Mouse (Mus musculus) neural tube, embryonic 15.5 days (tissue): ENCODE data around the gene Ubald1. TPM values are rescaled to one million over a fixed set of nuclear protein-coding genes. Genes with fewer than 3 reads are reported as not detected.
A peak's percentile ranks its signal among the peaks of the same experiment; 100 is the strongest.

ENCODE experiments used
- ATAC-seq: fragments of 200-750 bp; cut with Nextera tagmentation; 2 replicates; pipeline ENCODE4 v1.8.0; 2017; ENCODE audit warnings: mild to moderate bottlenecking, moderate TSS enrichment, moderate library complexity; ENCODE audit not compliant: low FRiP score
- H3K27ac ChIP-seq: fragments of 300-500 bp; sonication (generic); replicated peaks from 2 replicates; pipeline ENCODE4 v1.5.1; 2015; ENCODE audit warnings: mild to moderate bottlenecking, inconsistent platforms
- H3K27me3 ChIP-seq: fragments of 300-500 bp; sonication (generic); replicated peaks from 2 replicates; pipeline ENCODE4 v1.6.1; 2015; ENCODE audit warnings: inconsistent platforms
- H3K36me3 ChIP-seq: fragments of 300-500 bp; sonication (generic); 2 replicates; pipeline ENCODE4 v1.6.1; 2015; ENCODE audit warnings: inconsistent platforms
- H3K4me1 ChIP-seq: fragments of 300-500 bp; sonication (generic); 2 replicates; pipeline ENCODE4 v1.6.1; 2015; ENCODE audit warnings: inconsistent platforms
- H3K4me2 ChIP-seq: fragments of 300-500 bp; sonication (generic); 2 replicates; pipeline ENCODE4 v1.6.1; 2015; ENCODE audit warnings: inconsistent platforms, mild to moderate bottlenecking, moderate library complexity
- H3K4me3 ChIP-seq: fragments of 300-500 bp; sonication (generic); replicated peaks from 2 replicates; pipeline ENCODE4 v1.5.1; 2015; ENCODE audit warnings: mild to moderate bottlenecking, inconsistent platforms
- H3K9ac ChIP-seq: fragments of 300-500 bp; sonication (generic); replicated peaks from 2 replicates; pipeline ENCODE4 v1.6.1; 2015; ENCODE audit warnings: mild to moderate bottlenecking, inconsistent platforms
- H3K9me3 ChIP-seq: fragments of 300-500 bp; sonication (generic); replicated peaks from 2 replicates; pipeline ENCODE4 v1.6.1; 2016; ENCODE audit warnings: inconsistent platforms
- WGBS: fragments of 180-500 bp; shearing (Covaris S2); methylation state at CpG from one replicate; pipeline ENCODE4 v1.1.7; 2015; ENCODE audit warnings: mixed read lengths; 5-methylcytosine and 5-hydroxymethylcytosine counted together
- polyA plus RNA-seq: library from polyadenylated mRNA; unstranded; fragments of >200 nt; fragmentation: Nextera tagmentation; extraction: Ambion mirVana; gene quantifications from 2 replicates; pipeline ENCODE4 v1.2.1, GENCODE M21; 2015

Gene Ubald1
- polyA plus RNA-seq, 1 experiment from 2014 or later: 66.0 TPM

- Histone ChIP-seq H3K4me3 (peak overlapping the region; percentile 89), H3K27me3 (no peaks in the 10 kb centered on the region), H3K27ac (peak overlapping the region; percentile 99), H3K4me1 (peaks cover 52% of the 10 kb centered on the region), H3K9me3 (no peaks in the 10 kb centered on the region), H3K4me2 (peak overlapping the region; percentile 83), H3K9ac (peak overlapping the region; percentile 81), H3K36me3 (peaks cover 19% of the 10 kb centered on the region)
- ATAC-seq: peak; percentile 31
- under 1% methylated on average over 53 of the region's 54 CpGs for WGBS
Measured at GRCm38 (mm10) chr16:4879101-4879707, 911 bp downstream of the Ubald1 start.

DNA sequence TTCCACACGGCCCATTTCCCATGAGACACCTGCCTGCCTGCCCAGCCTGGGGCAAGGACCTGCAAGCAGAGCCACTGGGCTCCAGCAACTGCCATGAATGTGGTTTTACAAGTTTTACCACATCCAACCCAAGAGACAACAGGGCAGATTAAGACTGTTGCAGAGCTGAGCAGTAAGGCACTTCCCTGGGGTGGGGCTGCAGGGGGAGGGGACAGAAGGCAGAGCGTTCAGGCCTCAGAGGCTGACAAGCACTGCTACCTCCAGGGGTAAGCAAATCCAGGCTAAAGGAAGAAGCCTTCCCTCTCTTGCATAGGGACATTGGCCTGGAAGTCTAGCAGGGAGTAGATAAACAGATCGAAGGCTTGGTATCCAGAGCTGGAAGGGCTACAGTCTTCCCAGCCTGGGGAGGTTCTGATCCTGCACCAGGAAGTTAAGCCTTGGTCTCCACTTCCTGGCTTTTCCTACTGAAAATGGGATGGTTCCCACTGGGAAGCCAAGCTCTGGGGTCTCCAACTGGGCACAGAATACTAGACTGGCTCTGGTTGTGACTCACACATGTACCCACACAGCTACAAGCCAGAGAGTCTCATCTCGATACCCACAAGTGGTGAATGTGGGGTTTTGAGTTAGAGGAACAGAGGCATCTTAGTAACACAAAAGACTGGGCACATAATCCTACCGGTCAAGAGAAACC is 1.8 kb downstream of the Ubald1 start:
- ATAC-seq: no peak
- peak overlapping the region; percentile 83 for H3K4me2 ChIP-seq
- WGBS: 28% methylated on average over 5 of the region's 5 CpGs
- H3K27ac ChIP-seq: peak overlapping the region; percentile 99
- peaks cover 21% of the 10 kb centered on the region for H3K36me3 ChIP-seq
- H3K4me1 ChIP-seq: peaks cover 52% of the 10 kb centered on the region
- no peaks in the 10 kb centered on the region for H3K27me3 ChIP-seq
- H3K4me3 ChIP-seq: peak overlapping the region; percentile 89
- peak overlapping the region; percentile 81 for H3K9ac ChIP-seq
- H3K9me3 ChIP-seq: no peaks in the 10 kb centered on the region

DNA sequence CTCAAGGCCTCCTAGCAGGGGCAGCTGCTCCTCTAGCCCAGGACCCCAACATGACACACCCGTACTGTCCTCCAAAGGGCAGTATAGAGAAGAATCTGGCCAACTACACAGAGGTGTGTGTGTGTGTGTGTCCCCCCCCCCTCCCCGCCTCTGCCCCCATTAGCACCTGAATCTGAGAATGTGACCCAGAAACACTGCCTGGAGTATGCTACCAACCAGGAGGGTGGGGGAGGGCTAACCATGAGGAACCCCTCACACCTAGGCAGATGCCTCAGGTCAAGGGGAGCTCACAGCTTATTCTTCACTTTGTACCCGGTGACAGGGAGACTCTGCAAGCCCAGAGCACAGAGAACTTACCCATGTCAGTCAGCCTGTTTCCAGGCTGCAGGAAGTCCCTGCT is 2.4 kb downstream of the Ubald1 start:
- Histone ChIP-seq H3K27ac (0 out of 2 replicates have a peak overlapping the region, but pooled peaks have one; percentile 99), H3K4me3 (peak overlapping the region; percentile 89), H3K4me1 (peaks cover 52% of the 10 kb centered on the region), H3K9ac (peak overlapping the region; percentile 81), H3K36me3 (peaks cover 21% of the 10 kb centered on the region), H3K4me2 (peak overlapping the region; percentile 83), H3K9me3 (no peaks in the 10 kb centered on the region), H3K27me3 (no peaks in the 10 kb centered on the region)
- no peak for ATAC-seq
- 87% methylated on average over 3 of the region's 3 CpGs for WGBS

- H3K27me3 ChIP-seq: no peaks in the 10 kb centered on the region
- peak overlapping the region; percentile 81; the same call in 1 of the 2 replicates for H3K9ac ChIP-seq
- 88% methylated on average over 4 of the region's 4 CpGs for WGBS
- no peak overlapping the region for H3K4me3 ChIP-seq
- peaks cover 51% of the 10 kb centered on the region for H3K4me1 ChIP-seq
- H3K9me3 ChIP-seq: no peaks in the 10 kb centered on the region
- no peak for ATAC-seq
- no peak overlapping the region for H3K27ac ChIP-seq
- peak overlapping the region; percentile 83 for H3K4me2 ChIP-seq
- peaks cover 21% of the 10 kb centered on the region for H3K36me3 ChIP-seq
Measured at GRCm38 (mm10) chr16:4877195-4877594, 2.9 kb downstream of the Ubald1 start.

DNA sequence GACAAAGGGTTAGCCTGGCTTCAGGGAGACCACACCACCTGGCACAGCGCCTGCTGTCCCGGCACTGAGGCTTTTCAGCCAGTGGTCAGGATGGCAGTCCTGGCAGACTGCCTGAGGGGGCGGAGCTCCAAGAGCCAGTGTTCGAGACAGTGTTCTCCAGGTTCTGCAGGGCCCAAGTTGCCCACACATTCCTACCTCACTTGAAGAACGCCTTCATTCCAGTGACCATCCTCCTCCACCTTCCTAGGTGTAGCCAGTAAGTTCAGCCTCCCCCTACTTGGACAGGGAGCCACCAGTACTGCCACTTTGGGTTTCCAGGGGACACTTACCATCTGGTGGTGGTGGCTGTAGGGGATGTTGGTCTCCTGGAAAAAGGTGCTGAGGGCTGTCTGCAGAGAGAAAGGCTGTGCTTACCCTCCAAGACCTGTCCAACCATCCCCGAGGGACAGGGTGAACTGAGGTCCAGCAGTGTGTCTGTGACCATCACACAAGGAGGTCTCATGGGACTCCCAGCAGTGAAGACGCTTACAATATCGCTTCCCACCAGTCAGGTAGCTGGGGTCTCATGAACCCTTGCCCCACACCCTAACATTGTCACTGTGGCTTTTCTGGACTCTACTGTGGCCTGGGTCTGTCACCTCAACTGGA is 4.0 kb downstream of the Ubald1 start:
- H3K27me3 ChIP-seq: no peaks in the 10 kb centered on the region
- 70% methylated on average over 8 of the region's 8 CpGs for WGBS
- H3K4me1 ChIP-seq: peaks cover 40% of the 10 kb centered on the region
- H3K4me2 ChIP-seq: no peak overlapping the region
- ATAC-seq: no peak
- no peaks in the 10 kb centered on the region for H3K9me3 ChIP-seq
- H3K27ac ChIP-seq: 0 out of 2 replicates have a peak overlapping the region, but pooled peaks have one; percentile 11
- peaks cover 21% of the 10 kb centered on the region for H3K36me3 ChIP-seq
- no peak overlapping the region for H3K9ac ChIP-seq
- no peak overlapping the region for H3K4me3 ChIP-seq

GRCm38 (mm10) chr16:4875198-4876032 is 4.7 kb downstream of the Ubald1 start:
- no peaks in the 10 kb centered on the region for H3K27me3 ChIP-seq
- H3K9ac ChIP-seq: no peak overlapping the region
- peaks cover 37% of the 10 kb centered on the region for H3K4me1 ChIP-seq
- H3K4me2 ChIP-seq: no peak overlapping the region
- WGBS: 81% methylated on average over 22 of the region's 23 CpGs
- H3K4me3 ChIP-seq: no peak overlapping the region
- no peaks in the 10 kb centered on the region for H3K9me3 ChIP-seq
- H3K27ac ChIP-seq: 0 out of 2 replicates have a peak overlapping the region, but pooled peaks have one; percentile 11
- no peak for ATAC-seq
- H3K36me3 ChIP-seq: peaks cover 21% of the 10 kb centered on the region

DNA sequence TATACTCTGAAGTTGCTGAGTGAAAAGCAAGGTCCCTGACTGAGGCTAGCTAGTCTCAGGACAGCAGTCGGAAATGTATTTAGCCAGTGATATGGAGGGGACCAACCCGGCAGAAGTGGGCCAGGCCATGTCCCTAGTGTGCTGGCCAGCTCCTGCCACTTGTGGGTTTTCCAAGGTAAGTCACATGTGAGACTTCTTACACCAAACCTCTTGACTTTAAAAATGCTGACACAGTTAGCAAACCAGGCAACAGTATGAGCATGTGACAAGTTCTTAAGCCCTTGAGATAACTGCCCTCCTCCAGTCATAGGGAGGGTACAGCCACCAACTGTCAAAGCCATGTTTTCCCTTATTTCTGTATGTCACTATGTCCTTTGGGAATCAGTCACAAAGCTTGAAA is 8.2 kb downstream of the Ubald1 start:
- Histone ChIP-seq H3K4me2 (no peak overlapping the region), H3K9ac (no peak overlapping the region), H3K4me3 (no peak overlapping the region), H3K4me1 (peaks cover 18% of the 10 kb centered on the region), H3K9me3 (no peaks in the 10 kb centered on the region), H3K27me3 (no peaks in the 10 kb centered on the region), H3K27ac (no peak overlapping the region), H3K36me3 (peaks cover 36% of the 10 kb centered on the region)
- WGBS: 93% methylated on average over 2 of the region's 2 CpGs
- ATAC-seq: no peak

DNA sequence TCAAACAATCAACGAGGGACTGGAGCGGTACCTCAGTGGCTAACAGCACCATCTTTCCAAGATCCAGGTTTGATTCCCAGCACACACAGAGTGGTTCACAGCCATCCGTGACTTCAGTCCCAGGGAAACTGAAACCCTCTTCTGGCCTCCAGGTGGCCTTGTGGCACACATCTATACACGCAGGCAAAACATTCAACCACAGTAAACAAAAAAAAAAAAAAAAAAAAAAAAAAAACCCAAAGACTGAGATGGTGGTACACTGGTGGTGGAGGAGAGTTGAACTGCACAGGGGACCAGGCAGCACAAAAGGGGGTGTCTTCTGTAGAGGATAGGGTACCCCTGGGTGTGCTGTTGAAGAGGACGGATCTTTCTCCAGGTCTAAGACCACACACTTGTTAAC is 9.6 kb downstream of the Ubald1 start:
- peaks cover 4% of the 10 kb centered on the region for H3K4me1 ChIP-seq
- peaks cover 24% of the 10 kb centered on the region for H3K36me3 ChIP-seq
- no peaks in the 10 kb centered on the region for H3K9me3 ChIP-seq
- H3K27ac ChIP-seq: no peak overlapping the region
- H3K4me3 ChIP-seq: no peak overlapping the region
- H3K4me2 ChIP-seq: no peak overlapping the region
- H3K27me3 ChIP-seq: no peaks in the 10 kb centered on the region
- no peak overlapping the region for H3K9ac ChIP-seq
- WGBS: 92% methylated on average over 5 of the region's 5 CpGs
- ATAC-seq: no peak

DNA sequence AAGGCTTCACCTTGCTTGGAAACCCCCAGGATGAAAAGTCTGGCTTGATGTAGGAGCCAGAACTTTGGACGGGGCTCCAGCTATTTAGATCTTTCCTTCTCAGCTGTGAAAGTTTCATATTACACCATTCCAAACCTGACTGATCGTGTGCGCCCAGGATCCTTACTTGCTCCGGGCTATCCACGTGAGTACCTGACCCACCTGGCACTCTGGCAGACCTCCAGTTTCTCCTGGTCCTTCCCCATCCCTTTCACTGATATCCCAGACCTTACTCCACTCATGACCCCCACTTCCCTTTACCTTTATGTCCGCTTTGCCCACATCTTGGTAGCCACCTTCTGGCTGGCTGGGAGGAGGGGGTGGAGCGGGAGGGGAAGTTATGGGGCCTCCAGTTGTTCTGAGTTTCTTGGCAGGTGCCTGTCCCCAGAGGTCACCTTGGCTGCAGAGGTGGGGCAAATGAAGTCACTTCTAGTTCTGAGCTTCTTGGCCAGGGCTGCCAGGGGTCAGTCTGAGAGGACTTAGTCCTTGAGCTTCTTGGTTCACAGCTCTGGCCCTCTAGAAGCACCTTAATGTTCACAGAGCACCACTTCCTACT is 13.9 kb downstream of the Ubald1 start:
- WGBS: 75% methylated on average over 7 of the region's 7 CpGs

GRCm38 (mm10) chr16:4863742-4864141 is 16.4 kb downstream of the Ubald1 start:
- Histone ChIP-seq H3K4me1 (no peaks in the 10 kb centered on the region), H3K27ac (no peak overlapping the region), H3K9me3 (no peaks in the 10 kb centered on the region), H3K9ac (no peak overlapping the region), H3K4me3 (no peak overlapping the region), H3K36me3 (peaks cover 3% of the 10 kb centered on the region; the same call in 1 of the 2 replicates), H3K4me2 (no peak overlapping the region), H3K27me3 (no peaks in the 10 kb centered on the region)
- no peak for ATAC-seq
- WGBS: 86% methylated on average over 8 of the region's 8 CpGs

More for the DNA sequence above, 13.9 kb downstream of the Ubald1 start:
- no peaks in the 10 kb centered on the region for H3K27me3 ChIP-seq
- H3K9me3 ChIP-seq: no peaks in the 10 kb centered on the region
- no peak overlapping the region for H3K4me2 ChIP-seq
- no peak overlapping the region for H3K9ac ChIP-seq
- H3K36me3 ChIP-seq: peaks cover 15% of the 10 kb centered on the region
- H3K4me3 ChIP-seq: no peak overlapping the region
- no peak overlapping the region for H3K27ac ChIP-seq
- no peak for ATAC-seq
- H3K4me1 ChIP-seq: no peaks in the 10 kb centered on the region
